Mouse (Mus musculus) erythroblast, embryonic 14.5 days (primary cell): ENCODE measurements around the gene Hrh3.

Experiments used
- GATA1 ChIP-seq: IDR thresholded peaks from 2 replicates; pipeline ENCODE4 v1.6.1; 2012; ENCODE audit warnings: low read length, inconsistent platforms, mixed read lengths
- TAL1 ChIP-seq: IDR thresholded peaks from 3 replicates; pipeline ENCODE4 v1.6.1; 2012; ENCODE audit warnings: low read length, inconsistent platforms, mixed read lengths

DNA sequence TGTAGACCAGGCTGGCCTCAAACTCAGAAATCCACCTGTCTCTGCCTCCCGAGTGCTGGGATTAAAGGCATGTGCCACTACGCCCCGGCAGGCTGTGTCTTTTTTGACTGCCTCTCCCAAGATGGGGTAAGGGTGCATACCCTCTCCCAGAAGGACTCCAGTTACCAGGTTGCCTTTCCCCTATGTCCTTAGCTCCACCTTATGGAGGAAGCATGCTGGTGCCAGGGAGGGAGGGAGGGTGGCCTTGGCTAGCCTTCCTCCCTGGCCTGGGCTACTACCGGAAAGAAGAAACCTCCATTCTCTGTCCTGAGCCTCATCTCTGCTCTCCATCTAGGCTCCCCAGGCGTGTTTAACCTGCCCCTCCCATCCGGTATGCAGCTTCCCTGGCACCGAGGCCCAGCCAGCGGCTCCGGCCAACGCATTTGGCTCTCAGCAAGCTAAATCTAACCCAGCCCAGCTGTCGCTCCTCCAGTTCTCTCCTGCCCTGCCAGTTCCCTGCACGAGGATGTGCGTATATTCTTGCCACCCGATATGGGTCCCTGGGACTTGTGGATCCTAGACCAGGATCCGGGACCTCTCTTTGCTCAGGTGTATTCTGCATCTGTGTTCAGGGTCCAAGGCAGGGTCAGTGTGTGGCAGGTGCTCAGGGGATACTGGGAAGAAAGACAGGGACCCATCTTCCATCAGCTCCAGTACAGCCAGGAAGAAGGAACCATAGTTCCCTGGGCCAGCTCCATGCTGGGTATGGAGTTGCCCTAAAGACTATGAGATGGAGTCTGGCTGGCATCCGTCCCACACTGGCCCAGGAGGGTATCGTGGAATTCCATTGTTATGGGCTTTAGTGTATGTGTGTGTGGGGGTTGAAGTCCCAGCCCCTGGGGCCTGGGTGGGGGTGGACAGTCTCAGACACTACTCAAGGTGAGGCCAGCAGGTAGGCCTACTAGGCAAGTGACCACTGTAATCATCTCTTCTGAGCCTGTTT, 9.9 kb upstream of the Hrh3 start:
- TF ChIP-seq TAL1 (no peak), GATA1 (no peak)
